In the genomic region with DNA sequence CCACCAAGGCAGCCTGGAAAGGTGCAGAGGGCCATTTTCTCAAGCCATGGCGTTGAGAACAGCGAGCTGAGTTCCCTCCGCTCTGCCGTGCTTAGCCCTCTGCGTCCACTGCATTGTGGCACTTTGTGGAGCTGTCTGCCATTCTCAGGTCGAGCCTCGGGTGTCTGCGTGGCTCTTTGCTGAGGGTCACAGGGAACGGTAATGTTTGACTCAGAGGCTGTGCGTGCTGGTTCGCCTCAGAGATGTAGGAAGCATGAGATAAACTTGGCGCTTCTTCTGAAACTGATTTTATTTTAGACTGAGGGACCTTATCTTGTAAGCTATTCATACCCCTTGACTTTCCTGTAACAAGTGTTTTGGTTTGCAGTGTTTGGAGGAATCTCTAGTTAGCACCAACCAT, we compare ENCODE assay signal across 13 mouse cellular contexts.
DNase-seq lines count a peak whose midpoint lies in the region; ATAC-seq and TF ChIP-seq lines count a peak whose summit lies in the region.
"Had no signal": no experiment of that assay in that cellular context is flagged by ENCODE, and none has a peak within 500 bp of the region (broad histone marks: within the 10 kb centered on the region; RNA-seq: fewer than 3 reads in every experiment).

No protein-coding gene starts in this region.

- no peak for TF ChIP-seq EP300 in lung, postnatal 0 days (IDR thresholded peaks at IDR 0.05)

- H3K4me3 ChIP-seq in heart, embryonic 15.5 days = 0 out of 2 replicates have a peak overlapping the region, but pooled peaks have one; percentile 1
- H3K4me3 ChIP-seq in lung, embryonic 14.5 days (ENCODE audit: low read depth, low read length) = no peak overlapping the region
- H3K4me3 ChIP-seq in lung, postnatal 0 days (ENCODE audit: low read depth, low read length) = no peak overlapping the region
- no peak overlapping the region for H3K4me3 ChIP-seq in midbrain, embryonic 13.5 days (replicated peaks)
- H3K4me3 ChIP-seq: limb, embryonic 13.5 days; lung, embryonic 15.5 days had no signal

- H3K36me3 ChIP-seq in heart, embryonic 15.5 days = no peaks in the 10 kb centered on the region
- no peaks in the 10 kb centered on the region for H3K36me3 ChIP-seq in lung, embryonic 14.5 days (ENCODE audit: insufficient read depth)
- H3K36me3 ChIP-seq in lung, postnatal 0 days (ENCODE audit: insufficient read depth, low read length) = no peaks in the 10 kb centered on the region
- no peaks in the 10 kb centered on the region for H3K36me3 ChIP-seq in midbrain, embryonic 13.5 days
- H3K36me3 ChIP-seq: limb, embryonic 13.5 days; lung, embryonic 15.5 days had no signal

- 0 out of 2 replicates have a peak, but pooled peaks cover 5% of the 10 kb centered on the region for H3K27me3 ChIP-seq in heart, embryonic 15.5 days
- H3K27me3 ChIP-seq in lung, embryonic 14.5 days (ENCODE audit: insufficient read depth, low read length) = no peaks in the 10 kb centered on the region
- no peaks in the 10 kb centered on the region for H3K27me3 ChIP-seq in lung, postnatal 0 days (replicated peaks; ENCODE audit: insufficient read depth, low read length)
- no peaks in the 10 kb centered on the region for H3K27me3 ChIP-seq in midbrain, embryonic 13.5 days
- H3K27me3 ChIP-seq: limb, embryonic 13.5 days; lung, embryonic 15.5 days had no signal

- ATAC-seq in heart, embryonic 15.5 days (replicated peaks; ENCODE audit: insufficient number of reproducible peaks, insufficient read depth, low FRiP score, low read depth) = no peak
- ATAC-seq in lung, embryonic 14.5 days (ENCODE audit: insufficient read depth) = no peak
- no peak for ATAC-seq in lung, postnatal 0 days
- no peak for ATAC-seq in midbrain, embryonic 13.5 days
- ATAC-seq: CD4-positive, CD25-positive, alpha-beta regulatory T cell, adult 4 months had no signal

- H3K4me2 ChIP-seq in heart, embryonic 15.5 days = peak overlapping the region; percentile 57
- 0 out of 2 replicates have a peak overlapping the region, but pooled peaks have one; percentile 2 for H3K4me2 ChIP-seq in lung, embryonic 14.5 days
- H3K4me2 ChIP-seq in lung, postnatal 0 days (replicated peaks; ENCODE audit: low read depth, low read length) = no peak overlapping the region
- 0 out of 2 replicates have a peak overlapping the region, but pooled peaks have one; percentile 17 for H3K4me2 ChIP-seq in midbrain, embryonic 13.5 days (replicated peaks)
- H3K4me2 ChIP-seq: limb, embryonic 13.5 days; lung, embryonic 15.5 days had no signal

- H3K9ac ChIP-seq in heart, embryonic 15.5 days = no peak overlapping the region
- H3K9ac ChIP-seq in lung, embryonic 14.5 days = no peak overlapping the region
- H3K9ac ChIP-seq in lung, postnatal 0 days (replicated peaks; ENCODE audit: low read depth) = no peak overlapping the region
- no peak overlapping the region for H3K9ac ChIP-seq in midbrain, embryonic 13.5 days (replicated peaks)
- H3K9ac ChIP-seq: limb, embryonic 13.5 days; lung, embryonic 15.5 days had no signal

- whole genome bisulfite sequencing in heart, embryonic 15.5 days = 8% methylated on average over 12 of the region's 12 CpGs
- 18% methylated on average over 12 of the region's 12 CpGs for WGBS in lung, embryonic 14.5 days
- 18% methylated on average over 12 of the region's 12 CpGs for WGBS in lung, postnatal 0 days
- 31% methylated on average over 12 of the region's 12 CpGs for WGBS in midbrain, embryonic 13.5 days

- H3K9me3 ChIP-seq in heart, embryonic 15.5 days (replicated peaks) = no peaks in the 10 kb centered on the region
- H3K9me3 ChIP-seq in lung, embryonic 14.5 days (ENCODE audit: low read depth, low read length) = no peaks in the 10 kb centered on the region
- no peaks in the 10 kb centered on the region for H3K9me3 ChIP-seq in lung, postnatal 0 days (ENCODE audit: low read length)
- no peaks in the 10 kb centered on the region for H3K9me3 ChIP-seq in midbrain, embryonic 13.5 days
- H3K9me3 ChIP-seq: limb, embryonic 13.5 days; lung, embryonic 15.5 days had no signal

- H3K27ac ChIP-seq in heart, embryonic 15.5 days = peak overlapping the region; percentile 74
- H3K27ac ChIP-seq in lung, embryonic 14.5 days (ENCODE audit: low read depth) = no peak overlapping the region
- no peak overlapping the region for H3K27ac ChIP-seq in lung, postnatal 0 days (ENCODE audit: low read length)
- H3K27ac ChIP-seq in midbrain, embryonic 13.5 days = no peak overlapping the region
- H3K27ac ChIP-seq: limb, embryonic 13.5 days; lung, embryonic 15.5 days had no signal

- TF ChIP-seq CTCF in lung, embryonic 14.5 days (IDR thresholded peaks at IDR 0.05; ENCODE audit: low read depth) = no peak
- no peak for TF ChIP-seq CTCF in lung, postnatal 0 days (IDR thresholded peaks at IDR 0.05)

- DNase-seq in heart, postnatal 25 days (ENCODE audit: low spot score) = no peak
- no peak for DNase-seq in lung, embryonic 14.5 days
- DNase-seq in lung, postnatal 0 days (ENCODE audit: low spot score) = no peak
- peak; percentile 21 for DNase-seq in embryo, embryonic 11 days
- DNase-seq in left cerebral cortex, adult 9 months (ENCODE audit: low spot score in 2 of 2) = no peak
- DNase-seq: cerebellum, adult 8-10 months; kidney, adult 18-20 months; kidney, postnatal 4 days had no signal

- peaks cover 46% of the 10 kb centered on the region for H3K4me1 ChIP-seq in heart, embryonic 15.5 days (replicated peaks)
- no peaks in the 10 kb centered on the region for H3K4me1 ChIP-seq in lung, embryonic 14.5 days (ENCODE audit: insufficient read depth)
- no peaks in the 10 kb centered on the region for H3K4me1 ChIP-seq in lung, postnatal 0 days (ENCODE audit: insufficient read depth, low read depth, low read length)
- peaks cover 9% of the 10 kb centered on the region for H3K4me1 ChIP-seq in midbrain, embryonic 13.5 days (replicated peaks)

- intact Hi-C loops in heart, postnatal 25 days (cut with DNase I) = no loop called here
